Comparison of ENCODE assay signal across 10 mouse cellular contexts in the genomic region with DNA sequence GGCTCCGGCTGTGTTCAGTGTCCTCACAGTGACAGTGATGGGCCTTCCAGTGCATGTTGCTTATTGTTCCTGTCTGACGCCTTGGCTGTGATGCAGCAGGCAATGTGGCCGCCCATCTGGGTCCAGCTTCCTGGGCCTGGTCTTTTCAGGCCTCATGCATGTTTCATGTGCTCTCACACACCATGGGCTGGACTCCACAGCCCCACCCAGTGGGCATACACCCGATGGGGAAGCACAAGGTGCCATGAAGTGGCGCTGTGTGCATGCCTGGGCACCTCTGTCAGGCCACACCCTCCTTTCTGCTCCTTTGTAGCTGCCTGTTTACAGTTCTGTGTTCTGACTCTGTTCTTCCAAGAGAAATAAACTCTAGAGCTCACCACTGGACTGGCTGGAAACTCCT. TPM values are rescaled to one million over a fixed set of nuclear protein-coding genes. Genes with fewer than 3 reads are reported as not detected.
A peak's percentile ranks its signal among the peaks of the same experiment; 100 is the strongest.
DNase-seq lines count a peak whose midpoint lies in the region; ATAC-seq and TF ChIP-seq lines count a peak whose summit lies in the region.
"Had no signal": no experiment of that assay in that cellular context is flagged by ENCODE, and none has a peak within 500 bp of the region (broad histone marks: within the 10 kb centered on the region; RNA-seq: fewer than 3 reads in every experiment).

No protein-coding gene starts in this region.

- no peaks in the 10 kb centered on the region for H3K27me3 ChIP-seq in embryonic facial prominence, embryonic 14.5 days (replicated peaks; ENCODE audit: control insufficient read depth, insufficient read depth, low read length)
- H3K27me3 ChIP-seq in embryonic facial prominence, embryonic 10.5 days (replicated peaks; ENCODE audit: low read depth, poor library complexity, severe bottlenecking), result no peaks in the 10 kb centered on the region
- H3K27me3 ChIP-seq in spleen, adult 2 months (ENCODE audit: control insufficient read depth, insufficient read depth, low read length), result no peaks in the 10 kb centered on the region
- H3K27me3 ChIP-seq: embryonic facial prominence, embryonic 12.5 days; limb, embryonic 13.5 days had no signal

- peak; percentile 30; the same call in 1 of the 2 replicates for ATAC-seq in embryonic facial prominence, embryonic 14.5 days (ENCODE audit: low read depth)

- H3K9me3 ChIP-seq in embryonic facial prominence, embryonic 14.5 days (ENCODE audit: control insufficient read depth, low read length), result no peaks in the 10 kb centered on the region
- H3K9me3 ChIP-seq in embryonic facial prominence, embryonic 10.5 days, result no peaks in the 10 kb centered on the region
- H3K9me3 ChIP-seq: embryonic facial prominence, embryonic 12.5 days; limb, embryonic 13.5 days had no signal

- DNase-seq in embryonic facial prominence, embryonic 14.5 days (ENCODE audit: low spot score), result no peak
- no peak for DNase-seq in embryonic facial prominence, embryonic 10.5 days (ENCODE audit: low spot score)
- peak in 1 of 2 experiments; percentile 22 for DNase-seq in spleen, adult 2 months (ENCODE audit: low read depth in 1 of 2, low spot score in 2 of 2)
- DNase-seq in spleen, adult 12 weeks (ENCODE audit: low spot score), result no peak
- peak; percentile 45 for DNase-seq in lung, postnatal 14 days
- DNase-seq in urinary bladder, postnatal 14 days (ENCODE audit: low spot score), result peak; percentile 81
- DNase-seq in retina, postnatal 1 day, result no peak
- DNase-seq in heart, postnatal 14 days, result no peak

- no peak overlapping the region for H3K4me3 ChIP-seq in embryonic facial prominence, embryonic 14.5 days (ENCODE audit: low read depth, low read length)
- no peak overlapping the region for H3K4me3 ChIP-seq in embryonic facial prominence, embryonic 10.5 days
- H3K4me3 ChIP-seq in spleen, adult 2 months (ENCODE audit: extremely low read depth, insufficient read depth, insufficient read length), result no peak overlapping the region
- H3K4me3 ChIP-seq: embryonic facial prominence, embryonic 12.5 days; limb, embryonic 13.5 days had no signal

- TF ChIP-seq CTCF in spleen, adult 2 months (IDR thresholded peaks at IDR 0.05; ENCODE audit: extremely low read depth, insufficient read depth, insufficient read length, insufficient replicate concordance), result 0 out of 2 replicates have a peak, but pooled peaks have one; percentile 21

- no peak for TF ChIP-seq POLR2A in spleen, adult 2 months (IDR thresholded peaks at IDR 0.05; ENCODE audit: low read depth, low read length)

- H3K4me2 ChIP-seq in embryonic facial prominence, embryonic 14.5 days (ENCODE audit: low read depth, low read length), result no peak overlapping the region
- H3K4me2 ChIP-seq: embryonic facial prominence, embryonic 12.5 days; limb, embryonic 13.5 days had no signal

- WGBS in embryonic facial prominence, embryonic 14.5 days, result 79% methylated on average over 5 of the region's 5 CpGs
- WGBS in embryonic facial prominence, embryonic 10.5 days, result 86% methylated on average over 5 of the region's 5 CpGs
- 58% methylated on average over 5 of the region's 5 CpGs for WGBS in spleen, adult 2 months

- no peak overlapping the region for H3K27ac ChIP-seq in embryonic facial prominence, embryonic 14.5 days (replicated peaks; ENCODE audit: low read depth, low read length)
- H3K27ac ChIP-seq in embryonic facial prominence, embryonic 10.5 days (replicated peaks), result no peak overlapping the region
- H3K27ac ChIP-seq in spleen, adult 2 months (ENCODE audit: insufficient read depth, low read length), result no peak overlapping the region
- H3K27ac ChIP-seq: embryonic facial prominence, embryonic 12.5 days; limb, embryonic 13.5 days had no signal

- peaks cover 40% of the 10 kb centered on the region for H3K36me3 ChIP-seq in embryonic facial prominence, embryonic 14.5 days (ENCODE audit: control insufficient read depth, insufficient read depth, low read length)
- peaks cover 80% of the 10 kb centered on the region for H3K36me3 ChIP-seq in embryonic facial prominence, embryonic 10.5 days (replicated peaks)
- no peaks in the 10 kb centered on the region for H3K36me3 ChIP-seq in spleen, adult 2 months (ENCODE audit: control insufficient read depth, insufficient read depth, low read length)

- intact Hi-C loops in heart, postnatal 14 days (cut with DNase I), result no loop called here

- H3K4me1 ChIP-seq in embryonic facial prominence, embryonic 14.5 days (ENCODE audit: control insufficient read depth, insufficient read depth, low read length), result no peaks in the 10 kb centered on the region
- 0 out of 2 replicates have a peak, but pooled peaks cover 4% of the 10 kb centered on the region for H3K4me1 ChIP-seq in embryonic facial prominence, embryonic 10.5 days
- peaks cover 4% of the 10 kb centered on the region; the same call in 1 of the 2 replicates for H3K4me1 ChIP-seq in spleen, adult 2 months (ENCODE audit: control insufficient read depth, insufficient read depth, insufficient read length)
- H3K4me1 ChIP-seq: embryonic facial prominence, embryonic 12.5 days; limb, embryonic 13.5 days had no signal

- no peak overlapping the region for H3K9ac ChIP-seq in embryonic facial prominence, embryonic 14.5 days (ENCODE audit: low read depth, low read length)
- H3K9ac ChIP-seq: embryonic facial prominence, embryonic 12.5 days; limb, embryonic 13.5 days had no signal

RNA-seq across cellular contexts. Expression of a gene that starts 8.2 kb away (rescaled TPM):
- 0.17 and 0.49 TPM in 2 replicates for polyA plus RNA-seq in embryonic facial prominence, embryonic 14.5 days (2014; fragmentation: Nextera tagmentation; extraction: Ambion mirVana)
- 0.08 and 0.82 TPM in 2 replicates for polyA plus RNA-seq in embryonic facial prominence, embryonic 10.5 days (2016; fragmentation: Nextera tagmentation; extraction: Ambion mirVana)
- polyA plus RNA-seq in spleen, adult 2 months (2012; rRNA removed), result 9.1 and 11.7 TPM in 2 replicates
- 1 to 10 TPM in 1 of 2 experiments, under 1 TPM in 1; 0.98 to 1.1 TPM for total RNA-seq in heart, postnatal 14 days (2021)

RNA-seq across cellular contexts. Expression of a gene that starts 23.5 kb away (rescaled TPM):
- 8.9 and 9.9 TPM in 2 replicates for polyA plus RNA-seq in embryonic facial prominence, embryonic 14.5 days (2014; fragmentation: Nextera tagmentation; extraction: Ambion mirVana)
- 0.34 and 0.35 TPM in 2 replicates for polyA plus RNA-seq in embryonic facial prominence, embryonic 10.5 days (2016; fragmentation: Nextera tagmentation; extraction: Ambion mirVana)
- 0.31 and 0.54 TPM in 2 replicates for polyA plus RNA-seq in spleen, adult 2 months (2012; rRNA removed)
- 10 to 100 TPM; 36.3 to 38.1 TPM for total RNA-seq in heart, postnatal 14 days (2021)

Comparison
In these comparisons a context has a peak if more than half of its experiments do, and no peak if none do; other contexts are left out.
1. DNase-seq: peak in lung, postnatal 14 days (single experiment) and urinary bladder, postnatal 14 days (single experiment); none in embryonic facial prominence, embryonic 14.5 days (single experiment), embryonic facial prominence, embryonic 10.5 days (single experiment), spleen, adult 12 weeks (single experiment), retina, postnatal 1 day (single experiment) and heart, postnatal 14 days (0 of 2).